Mouse (Mus musculus) adrenal gland (tissue): ENCODE results near the gene Rab20.
"Not testable (repeated sequence)": the region's sequence is repeated elsewhere in the genome, so short reads cannot be mapped to it uniquely, and the experiment has no call there.

Source experiments
- intact Hi-C: fragments of 180-260 bp; cut with DNase I; formaldehyde crosslinking; loops from one replicate; pipeline ENCODE4 v1.15.1; 2025

Rab20 gene

GRCm38 (mm10) chr8:11482537-11482936 lies 4.0 kb upstream of the Rab20 start:
- intact Hi-C loops, result loop anchor here (5.0 kb wide), 1 partner anchor 50 kb away; no protein-coding TSS in a partner anchor

- intact Hi-C loops, result loop anchor here (5.0 kb wide), 1 partner anchor 50 kb away; no protein-coding TSS in a partner anchor
Observed at GRCm38 (mm10) chr8:11481876-11482275, 3.4 kb upstream of the Rab20 start.

GRCm38 (mm10) chr8:11479591-11479990 lies 1.1 kb upstream of the Rab20 start:
- intact Hi-C loops, result no loop called here

- intact Hi-C loops, result no loop called here
Observed at GRCm38 (mm10) chr8:11478807-11479527, 457 bp upstream of the Rab20 start.

GRCm38 (mm10) chr8:11477178-11477553 lies 1.3 kb downstream of the Rab20 start:
- intact Hi-C loops, result no loop called here

GRCm38 (mm10) chr8:11476338-11477177 lies 2.0 kb downstream of the Rab20 start:
- intact Hi-C loops, result no loop called here

GRCm38 (mm10) chr8:11475876-11476275 lies 2.6 kb downstream of the Rab20 start:
- intact Hi-C loops, result no loop called here

GRCm38 (mm10) chr8:11475397-11475796 lies 3.1 kb downstream of the Rab20 start:
- intact Hi-C loops, result no loop called here

- intact Hi-C loops, result no loop called here
Observed at GRCm38 (mm10) chr8:11473072-11473471, 5.4 kb downstream of the Rab20 start.

GRCm38 (mm10) chr8:11471309-11471708 lies 7.2 kb downstream of the Rab20 start:
- intact Hi-C loops, result no loop called here

- intact Hi-C loops, result no loop called here
Observed at GRCm38 (mm10) chr8:11470694-11471093, 7.8 kb downstream of the Rab20 start.

- intact Hi-C loops, result no loop called here
Observed at GRCm38 (mm10) chr8:11469095-11469494, 9.4 kb downstream of the Rab20 start.

GRCm38 (mm10) chr8:11466528-11466927 lies 12.0 kb downstream of the Rab20 start:
- intact Hi-C loops, result not testable (repeated sequence)

- intact Hi-C loops, result no loop called here
Observed at GRCm38 (mm10) chr8:11465619-11466018, 12.9 kb downstream of the Rab20 start.

GRCm38 (mm10) chr8:11464707-11464964 lies 13.9 kb downstream of the Rab20 start:
- intact Hi-C loops, result no loop called here

GRCm38 (mm10) chr8:11463889-11464706 lies 14.4 kb downstream of the Rab20 start:
- intact Hi-C loops, result no loop called here

- intact Hi-C loops, result no loop called here
Observed at GRCm38 (mm10) chr8:11463541-11463888, 15.0 kb downstream of the Rab20 start.

- intact Hi-C loops, result no loop called here
Observed at GRCm38 (mm10) chr8:11462641-11463040, 15.9 kb downstream of the Rab20 start.

- intact Hi-C loops, result no loop called here
Observed at GRCm38 (mm10) chr8:11461847-11462246, 16.7 kb downstream of the Rab20 start.

GRCm38 (mm10) chr8:11460934-11461333 lies 17.6 kb downstream of the Rab20 start:
- intact Hi-C loops, result no loop called here

GRCm38 (mm10) chr8:11459016-11459415 lies 19.5 kb downstream of the Rab20 start:
- intact Hi-C loops, result no loop called here
